Comparison of ENCODE assay signal across 27 mouse cellular contexts in genomic region chr2:75064406-75065115, GRCm38 (mm10).
DNase-seq lines count a peak whose midpoint lies in the region; ATAC-seq and TF ChIP-seq lines count a peak whose summit lies in the region.
"Had no signal": no experiment of that assay in that cellular context is flagged by ENCODE, and none has a peak within 500 bp of the region (broad histone marks: within the 10 kb centered on the region; RNA-seq: fewer than 3 reads in every experiment).

No protein-coding gene starts in this region.

- peak; percentile 13 for DNase-seq in forebrain, embryonic 10.5 days (ENCODE audit: extremely low spot score, low spot score)
- no peak for DNase-seq in forebrain, postnatal 0 days
- peak; percentile 54 for DNase-seq in kidney, postnatal 0 days (ENCODE audit: low spot score)
- no peak for DNase-seq in kidney, adult 9 months
- DNase-seq in ES-CJ7 (ENCODE audit: low read depth, low spot score): peak; percentile 17
- no peak for DNase-seq in left cerebral cortex, postnatal 4 days
- DNase-seq: adrenal gland, postnatal 25 days; cerebellum, adult 11 months; gastrocnemius, postnatal 14 days; heart, adult 2 months; heart, postnatal 4 days; kidney, postnatal 36 days; layer of hippocampus, adult 9-11 months; lung, adult 18-20 months; lung, postnatal 36 days; right cerebral cortex, postnatal 14 days; thymus, adult 18-20 months; thymus, postnatal 4 days had no signal

- 89% methylated on average over 10 of the region's 10 CpGs for WGBS in forebrain, embryonic 10.5 days
- WGBS in forebrain, postnatal 0 days: 80% methylated on average over 10 of the region's 10 CpGs
- WGBS in kidney, postnatal 0 days: 28% methylated on average over 10 of the region's 10 CpGs
- 77% methylated on average over 10 of the region's 10 CpGs for WGBS in midbrain, embryonic 16.5 days

- TF ChIP-seq CTCF in forebrain, postnatal 0 days (IDR thresholded peaks at IDR 0.05; ENCODE audit: low read depth): no peak
- no peak for TF ChIP-seq CTCF in kidney, postnatal 0 days (IDR thresholded peaks at IDR 0.05; ENCODE audit: low read depth)

- H3K4me3 ChIP-seq in forebrain, embryonic 10.5 days: no peak overlapping the region
- H3K4me3 ChIP-seq in forebrain, postnatal 0 days (ENCODE audit: low read depth, low read length): no peak overlapping the region
- H3K4me3 ChIP-seq in kidney, postnatal 0 days (replicated peaks; ENCODE audit: low read depth, low read length): no peak overlapping the region
- H3K4me3 ChIP-seq in midbrain, embryonic 16.5 days (ENCODE audit: low read depth, low read length): no peak overlapping the region
- H3K4me3 ChIP-seq: forebrain, embryonic 13.5 days; heart, adult 2 months; heart, embryonic 15.5 days; left cerebral cortex, adult 2 months; limb, embryonic 10.5 days; myocyte; neural tube, embryonic 15.5 days; stomach, embryonic 15.5 days had no signal

- peaks cover 28% of the 10 kb centered on the region for H3K27me3 ChIP-seq in forebrain, embryonic 10.5 days (ENCODE audit: poor library complexity, severe bottlenecking)
- no peaks in the 10 kb centered on the region for H3K27me3 ChIP-seq in forebrain, postnatal 0 days (ENCODE audit: insufficient read depth, low read length)
- H3K27me3 ChIP-seq in kidney, postnatal 0 days (ENCODE audit: insufficient read depth, low read length): no peaks in the 10 kb centered on the region
- H3K27me3 ChIP-seq in midbrain, embryonic 16.5 days (ENCODE audit: control insufficient read depth, insufficient read depth, low read depth, low read length): no peaks in the 10 kb centered on the region
- H3K27me3 ChIP-seq: neural tube, embryonic 15.5 days; stomach, embryonic 15.5 days had no signal

- intact Hi-C loops in left cerebral cortex, postnatal 4 days (cut with DNase I): no loop called here

- no peak overlapping the region for H3K9ac ChIP-seq in forebrain, postnatal 0 days
- no peak overlapping the region for H3K9ac ChIP-seq in kidney, postnatal 0 days (ENCODE audit: low read depth, low read length)
- no peak overlapping the region for H3K9ac ChIP-seq in midbrain, embryonic 16.5 days (ENCODE audit: low read depth, low read length)
- H3K9ac ChIP-seq: forebrain, embryonic 13.5 days; heart, embryonic 15.5 days; neural tube, embryonic 15.5 days; stomach, embryonic 15.5 days had no signal

- no peak for ATAC-seq in forebrain, postnatal 0 days
- no peak for ATAC-seq in kidney, postnatal 0 days (replicated peaks; ENCODE audit: low FRiP score, low read depth)
- 0 out of 2 replicates have a peak, but pooled peaks have one; percentile 2 for ATAC-seq in midbrain, embryonic 16.5 days
- ATAC-seq: forebrain, embryonic 13.5 days had no signal

- no peaks in the 10 kb centered on the region for H3K36me3 ChIP-seq in forebrain, embryonic 10.5 days (replicated peaks)
- H3K36me3 ChIP-seq in forebrain, postnatal 0 days (ENCODE audit: insufficient read depth): no peaks in the 10 kb centered on the region
- no peaks in the 10 kb centered on the region for H3K36me3 ChIP-seq in kidney, postnatal 0 days (ENCODE audit: insufficient read depth, low read length)
- no peaks in the 10 kb centered on the region for H3K36me3 ChIP-seq in midbrain, embryonic 16.5 days (ENCODE audit: control insufficient read depth, insufficient read depth, low read length)
- H3K36me3 ChIP-seq: heart, embryonic 15.5 days; limb, embryonic 10.5 days; neural tube, embryonic 15.5 days; stomach, embryonic 15.5 days had no signal

- no peak overlapping the region for H3K4me2 ChIP-seq in forebrain, postnatal 0 days (ENCODE audit: low read depth)
- H3K4me2 ChIP-seq in kidney, postnatal 0 days (ENCODE audit: low read length): no peak overlapping the region
- no peak overlapping the region for H3K4me2 ChIP-seq in midbrain, embryonic 16.5 days (ENCODE audit: low read length)
- H3K4me2 ChIP-seq: forebrain, embryonic 13.5 days; heart, embryonic 15.5 days; liver, embryonic 11.5 days; neural tube, embryonic 15.5 days; stomach, embryonic 15.5 days had no signal

- H3K27ac ChIP-seq in forebrain, embryonic 10.5 days: no peak overlapping the region
- H3K27ac ChIP-seq in forebrain, postnatal 0 days (ENCODE audit: low read depth, low read length): no peak overlapping the region
- H3K27ac ChIP-seq in kidney, postnatal 0 days: no peak overlapping the region
- H3K27ac ChIP-seq in midbrain, embryonic 16.5 days (ENCODE audit: low read length): peak overlapping the region; percentile 53
- H3K27ac ChIP-seq: heart, adult 2 months; heart, embryonic 15.5 days; left cerebral cortex, adult 2 months; neural tube, embryonic 15.5 days; stomach, embryonic 15.5 days had no signal

- peaks cover 49% of the 10 kb centered on the region for H3K4me1 ChIP-seq in forebrain, embryonic 10.5 days
- H3K4me1 ChIP-seq in forebrain, postnatal 0 days (ENCODE audit: insufficient read depth): no peaks in the 10 kb centered on the region
- H3K4me1 ChIP-seq in kidney, postnatal 0 days (replicated peaks; ENCODE audit: insufficient read depth, low read length): peaks cover 9% of the 10 kb centered on the region
- peaks cover 23% of the 10 kb centered on the region for H3K4me1 ChIP-seq in midbrain, embryonic 16.5 days (ENCODE audit: control insufficient read depth, insufficient read depth, low read length)
- H3K4me1 ChIP-seq: heart, embryonic 15.5 days had no signal

- no peaks in the 10 kb centered on the region for H3K9me3 ChIP-seq in forebrain, embryonic 10.5 days
- H3K9me3 ChIP-seq in forebrain, postnatal 0 days (ENCODE audit: low read length): no peaks in the 10 kb centered on the region
- H3K9me3 ChIP-seq in kidney, postnatal 0 days (replicated peaks; ENCODE audit: low read length): no peaks in the 10 kb centered on the region
- H3K9me3 ChIP-seq in midbrain, embryonic 16.5 days (replicated peaks; ENCODE audit: control insufficient read depth, low read length, poor library complexity, severe bottlenecking): no peaks in the 10 kb centered on the region
- H3K9me3 ChIP-seq: forebrain, embryonic 13.5 days; heart, embryonic 15.5 days; limb, embryonic 10.5 days; neural tube, embryonic 15.5 days; stomach, embryonic 15.5 days had no signal

Comparison
In these comparisons a context has a peak if more than half of its experiments do, and no peak if none do; other contexts are left out.
1. DNase-seq: peak in forebrain, embryonic 10.5 days (single experiment), kidney, postnatal 0 days (single experiment) and ES-CJ7 (single experiment); none in forebrain, postnatal 0 days (single experiment), kidney, adult 9 months (single experiment) and left cerebral cortex, postnatal 4 days (single experiment).